Mouse (Mus musculus) thymus, postnatal 14 days (tissue): ENCODE results near the gene Ank2.
"Not testable (repeated sequence)": the region's sequence is repeated elsewhere in the genome, so short reads cannot be mapped to it uniquely, and the experiment has no call there.

ENCODE experiments used
- DNase-seq: peaks from one replicate; pipeline ENCODE4 v3.0.0; 2021

Gene Ank2

GRCm38 (mm10) chr3:127408684-127409550 lies 90.2 kb downstream of the Ank2 start:
- DNase-seq = no peak

- no peak for DNase-seq
Observed at GRCm38 (mm10) chr3:127407868-127408574, 91.1 kb downstream of the Ank2 start.

GRCm38 (mm10) chr3:127406883-127407282 lies 92.3 kb downstream of the Ank2 start:
- DNase-seq = no peak

GRCm38 (mm10) chr3:127404371-127404770 lies 94.8 kb downstream of the Ank2 start:
- DNase-seq = no peak

DNA sequence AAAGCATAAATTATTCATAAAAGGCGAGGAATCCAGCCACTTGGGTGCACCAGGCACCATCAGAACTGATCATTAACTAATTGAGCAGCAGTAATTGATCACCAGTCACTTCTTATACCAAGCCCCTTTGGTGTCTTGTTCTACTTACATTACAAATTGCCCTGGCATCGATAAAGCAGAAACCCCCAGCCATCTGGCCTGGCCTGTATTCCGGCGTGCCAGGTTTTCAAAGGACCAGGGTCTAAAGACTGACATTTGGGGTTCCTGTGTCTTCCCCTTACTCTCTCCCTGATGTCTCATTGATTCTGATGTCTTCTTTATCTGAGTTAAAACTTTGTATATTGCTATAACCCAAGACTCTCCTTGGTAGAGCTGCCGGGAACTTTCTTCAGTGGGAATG lies 98.2 kb downstream of the Ank2 start:
- DNase-seq = no peak

GRCm38 (mm10) chr3:127400468-127400867 lies 98.7 kb downstream of the Ank2 start:
- DNase-seq = not testable (repeated sequence)

GRCm38 (mm10) chr3:127397774-127398173 lies 101.4 kb downstream of the Ank2 start:
- no peak for DNase-seq

- no peak for DNase-seq
Observed at GRCm38 (mm10) chr3:127395202-127395601, 103.9 kb downstream of the Ank2 start.

GRCm38 (mm10) chr3:127387016-127387517 lies 112.1 kb downstream of the Ank2 start:
- no peak for DNase-seq

DNA sequence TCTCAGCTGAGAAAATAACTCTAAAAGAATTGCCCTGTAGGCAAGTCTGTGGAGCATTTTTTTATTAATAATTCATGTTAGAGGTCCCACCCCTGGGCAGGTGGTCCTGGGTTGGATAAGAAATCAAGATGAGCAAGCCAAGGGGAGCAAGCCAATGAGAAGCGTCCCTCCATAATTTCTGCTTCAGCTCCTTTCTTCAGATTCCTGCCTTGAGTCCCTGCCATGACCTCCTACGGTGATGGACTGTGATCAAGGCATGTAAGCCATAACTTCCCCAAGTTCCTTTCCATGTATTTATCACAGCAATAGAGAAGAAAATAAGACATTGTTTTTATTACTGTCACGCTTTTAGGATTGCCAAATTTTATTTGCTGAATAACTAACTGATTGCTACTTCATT lies 115.9 kb downstream of the Ank2 start:
- no peak for DNase-seq

DNA sequence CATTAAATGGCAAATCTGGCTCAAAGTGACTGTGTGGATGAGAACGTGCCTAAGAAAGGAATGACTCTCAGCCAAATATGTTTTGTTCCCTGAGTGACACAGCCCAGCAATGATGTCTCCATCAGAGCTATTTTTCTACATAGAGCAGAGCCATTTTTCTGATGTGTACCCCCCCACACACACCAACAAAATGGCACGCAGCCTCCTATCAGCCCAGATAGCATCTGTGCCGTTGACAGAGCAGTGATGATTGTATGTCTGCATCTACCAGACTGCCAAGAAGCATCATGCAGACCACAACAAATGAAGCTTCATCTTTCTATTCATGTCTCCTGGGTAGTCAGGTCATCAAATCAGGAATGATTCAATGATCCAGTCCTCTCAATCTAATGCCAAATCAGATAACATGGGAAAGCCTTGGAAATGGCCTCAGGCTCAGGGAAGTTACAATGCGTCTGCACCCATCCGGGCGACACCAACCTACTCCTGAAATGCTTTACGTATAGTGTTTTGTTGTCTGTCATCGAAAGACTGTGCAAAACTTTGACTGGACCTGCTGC lies 122.2 kb downstream of the Ank2 start:
- no peak for DNase-seq

GRCm38 (mm10) chr3:127375956-127376660 lies 123.0 kb downstream of the Ank2 start:
- no peak for DNase-seq

DNA sequence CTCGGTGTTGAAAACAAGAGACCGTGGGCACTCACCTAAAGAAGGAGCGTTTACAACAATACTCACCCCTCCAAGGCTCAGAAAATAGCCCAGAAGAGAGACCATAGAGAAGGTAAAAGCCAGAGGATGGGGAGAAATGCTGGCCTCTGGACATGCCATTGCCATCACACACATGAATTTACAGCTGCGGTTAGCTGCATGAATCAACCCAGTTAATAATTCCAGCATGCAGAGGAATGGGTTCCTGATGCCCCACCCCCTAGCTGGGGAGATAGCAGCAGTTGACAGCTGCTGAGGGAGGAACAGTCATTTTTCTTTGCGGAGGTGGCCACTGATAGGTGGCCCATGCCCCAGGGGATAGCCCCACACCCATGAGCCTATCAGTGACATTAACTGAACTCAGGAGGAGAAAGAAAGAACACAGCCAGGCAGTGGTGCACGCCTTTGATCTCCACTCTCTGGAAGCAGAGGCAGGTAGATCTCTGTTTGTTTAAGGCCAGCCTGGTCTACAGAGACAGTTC lies 124.9 kb downstream of the Ank2 start:
- DNase-seq = no peak

DNA sequence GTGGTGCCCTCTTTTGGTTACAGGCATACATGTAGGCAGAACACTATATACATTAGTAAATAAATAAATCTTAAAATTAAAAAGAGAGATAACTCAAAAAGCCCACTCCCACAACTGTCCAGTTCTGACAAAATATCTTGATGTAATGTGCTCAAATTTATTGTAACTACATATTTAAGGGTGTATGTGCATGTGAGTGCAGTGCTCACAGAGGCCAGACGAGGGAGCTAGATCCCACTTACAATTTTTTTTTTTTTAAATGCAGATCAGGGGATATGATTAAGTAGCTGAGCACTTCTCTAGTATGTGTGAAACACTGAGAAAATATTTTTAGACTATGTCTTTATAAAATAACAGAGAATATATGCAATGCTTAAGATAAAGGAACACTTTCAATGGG lies 127.4 kb downstream of the Ank2 start:
- no peak for DNase-seq

DNA sequence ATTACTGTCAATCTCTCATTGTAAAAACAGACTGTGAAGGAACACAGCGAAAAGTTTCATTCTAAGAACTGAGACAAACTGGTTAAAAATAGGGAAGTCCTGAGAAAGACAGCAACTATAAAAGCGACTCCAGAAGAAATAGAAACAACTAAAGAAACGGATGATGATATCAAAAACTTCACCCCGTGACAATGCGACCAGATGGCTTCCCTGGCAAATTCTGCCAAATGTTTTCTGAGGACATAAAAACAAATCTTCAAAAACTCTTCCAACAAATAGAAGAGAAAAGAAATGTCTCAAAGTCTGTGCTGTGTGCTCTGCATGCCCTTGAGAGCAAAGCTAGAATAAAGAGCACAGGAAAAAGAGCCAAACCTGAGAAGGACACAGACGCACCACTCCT lies 129.6 kb downstream of the Ank2 start:
- DNase-seq = no peak

GRCm38 (mm10) chr3:127367450-127367849 lies 131.7 kb downstream of the Ank2 start:
- no peak for DNase-seq

GRCm38 (mm10) chr3:127363512-127363911 lies 135.6 kb downstream of the Ank2 start:
- no peak for DNase-seq

- DNase-seq = no peak
Observed at GRCm38 (mm10) chr3:127362611-127363393, 136.3 kb downstream of the Ank2 start.

DNA sequence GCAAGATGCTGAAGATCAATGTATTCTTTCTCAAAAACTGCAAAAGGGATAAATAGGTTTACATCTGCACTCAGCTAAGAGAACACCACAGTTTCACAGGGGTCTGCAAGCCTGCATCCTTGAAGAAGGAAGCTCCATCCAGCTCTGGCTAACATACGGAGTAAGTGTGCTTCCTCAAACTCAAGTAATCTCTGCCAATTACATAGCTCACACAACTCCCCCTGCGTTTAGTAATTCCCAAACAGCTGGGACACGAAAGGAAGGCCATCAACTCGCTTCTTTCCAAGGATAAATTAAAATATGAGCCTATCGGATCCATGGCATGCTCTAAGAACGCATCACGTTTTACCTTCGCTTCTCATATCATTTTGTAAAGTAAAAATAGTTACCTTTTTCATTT lies 137.3 kb downstream of the Ank2 start:
- DNase-seq = no peak

- no peak for DNase-seq
Observed at GRCm38 (mm10) chr3:127361384-127361783, 137.8 kb downstream of the Ank2 start.

- no peak for DNase-seq
Observed at GRCm38 (mm10) chr3:127355252-127355651, 143.9 kb downstream of the Ank2 start.
